Mouse (Mus musculus): Measurements from ENCODE around the gene Apod. TPM values are rescaled to one million over a fixed set of nuclear protein-coding genes. Genes with fewer than 3 reads are reported as not detected.

Gene Apod
- 10 to 100 TPM; 34.3 to 42.6 TPM for total RNA-seq (2021)
- long read RNA-seq, experiment 1, transcript Apod-203 (6 exons, 2,074 nt), result major isoform, 10 of 16 reads
- long read RNA-seq, experiment 1, partial matches to known transcripts, result 1 of 16 reads
- long read RNA-seq, experiment 1, other reads (novel, unspliced or antisense), result 3 of 16 reads
- long read RNA-seq, experiment 2, partial matches to known transcripts, result 1 of 8 reads
- long read RNA-seq, experiment 2, other reads (novel, unspliced or antisense), result 2 of 8 reads

GRCm38 (mm10) chr16:31314497-31315233 is at the start of gene Apod:
Gene Apod, minus strand, starts transcription at chr16:31314808.
- Histone ChIP-seq H3K4me3 (peak within 1 kb of the TSS; percentile 50), H3K27ac (peak within 1 kb of the TSS; percentile 86)
- no peak for TF ChIP-seq CTCF (IDR thresholded peaks at IDR 0.05)
- peak; percentile 45 for DNase-seq
- intact Hi-C loops (cut with DNase I), result no loop called here

- no peak for DNase-seq
- intact Hi-C loops (cut with DNase I), result no loop called here
- H3K27ac ChIP-seq, result no peak overlapping the region
- TF ChIP-seq CTCF (IDR thresholded peaks at IDR 0.05), result no peak
- H3K4me3 ChIP-seq, result no peak overlapping the region
Observed at GRCm38 (mm10) chr16:31363685-31364436, 49.3 kb upstream of the Apod start.

- H3K27ac ChIP-seq, result no peak overlapping the region
- TF ChIP-seq CTCF (IDR thresholded peaks at IDR 0.05), result no peak
- DNase-seq, result no peak
- H3K4me3 ChIP-seq, result no peak overlapping the region
- intact Hi-C loops (cut with DNase I), result loop anchor here (10.0 kb wide), 1 partner anchor 385 kb away; no protein-coding TSS in a partner anchor
Observed at GRCm38 (mm10) chr16:31359542-31359941, 44.9 kb upstream of the Apod start.

GRCm38 (mm10) chr16:31358991-31359390 is 44.4 kb upstream of the Apod start:
- no peak for TF ChIP-seq CTCF (IDR thresholded peaks at IDR 0.05)
- H3K27ac ChIP-seq, result no peak overlapping the region
- intact Hi-C loops (cut with DNase I), result loop anchor here (10.0 kb wide), 1 partner anchor 384 kb away; no protein-coding TSS in a partner anchor
- no peak for DNase-seq
- H3K4me3 ChIP-seq, result no peak overlapping the region

GRCm38 (mm10) chr16:31358576-31358975 is 44.0 kb upstream of the Apod start:
- no peak for TF ChIP-seq CTCF (IDR thresholded peaks at IDR 0.05)
- Histone ChIP-seq H3K27ac (no peak overlapping the region), H3K4me3 (no peak overlapping the region)
- intact Hi-C loops (cut with DNase I), result loop anchor here (10.0 kb wide), 1 partner anchor 384 kb away; no protein-coding TSS in a partner anchor
- no peak for DNase-seq

GRCm38 (mm10) chr16:31355882-31356281 is 41.3 kb upstream of the Apod start:
- no peak for DNase-seq
- intact Hi-C loops (cut with DNase I), result loop anchor here (2.0 to 10.0 kb wide), 2 partner anchors 275 to 381 kb away; partner anchors contain the start of gene Xxylt1
- no peak for TF ChIP-seq CTCF (IDR thresholded peaks at IDR 0.05)
- H3K27ac ChIP-seq, result no peak overlapping the region
- H3K4me3 ChIP-seq, result no peak overlapping the region

GRCm38 (mm10) chr16:31354341-31355329 is 40.0 kb upstream of the Apod start:
- Histone ChIP-seq H3K4me3 (no peak overlapping the region), H3K27ac (no peak overlapping the region)
- intact Hi-C loops (cut with DNase I), result loop anchor here (2.0 to 10.0 kb wide), 2 partner anchors 274 to 380 kb away; partner anchors contain the start of gene Xxylt1
- DNase-seq, result peak; percentile 63
- TF ChIP-seq CTCF (IDR thresholded peaks at IDR 0.05), result no peak; the same call in 1 of the 2 replicates

GRCm38 (mm10) chr16:31352996-31353395 is 38.4 kb upstream of the Apod start:
- intact Hi-C loops (cut with DNase I), result loop anchor here (10.0 kb wide), 1 partner anchor 378 kb away; no protein-coding TSS in a partner anchor
- H3K27ac ChIP-seq, result no peak overlapping the region
- no peak for DNase-seq
- H3K4me3 ChIP-seq, result no peak overlapping the region
- TF ChIP-seq CTCF (IDR thresholded peaks at IDR 0.05), result peak; percentile 51

GRCm38 (mm10) chr16:31347581-31347980 is 33.0 kb upstream of the Apod start:
- intact Hi-C loops (cut with DNase I), result loop anchor here (2.0 to 5.0 kb wide), 4 partner anchors 75 to 760 kb away; partner anchors contain the start of genes Acap2 and Lsg1
- TF ChIP-seq CTCF (IDR thresholded peaks at IDR 0.05), result peak; percentile 88
- Histone ChIP-seq H3K4me3 (peak overlapping the region; percentile 66), H3K27ac (peak overlapping the region; percentile 76)
- DNase-seq, result peak; percentile 86

- Histone ChIP-seq H3K4me3 (no peak overlapping the region), H3K27ac (peak overlapping the region; percentile 32; the same call in 1 of the 2 replicates)
- DNase-seq, result no peak
- intact Hi-C loops (cut with DNase I), result no loop called here
- TF ChIP-seq CTCF (IDR thresholded peaks at IDR 0.05), result no peak
Observed at GRCm38 (mm10) chr16:31342966-31343365, 28.4 kb upstream of the Apod start.

- no peak for DNase-seq
- intact Hi-C loops (cut with DNase I), result no loop called here
- Histone ChIP-seq H3K27ac (peak overlapping the region; percentile 32; the same call in 1 of the 2 replicates), H3K4me3 (no peak overlapping the region)
- no peak for TF ChIP-seq CTCF (IDR thresholded peaks at IDR 0.05)
Observed at GRCm38 (mm10) chr16:31342556-31342955, 27.9 kb upstream of the Apod start.

All from gastrocnemius, adult 2 months (tissue).